Comparison of ENCODE assay signal across 9 mouse cellular contexts in the genomic region with DNA sequence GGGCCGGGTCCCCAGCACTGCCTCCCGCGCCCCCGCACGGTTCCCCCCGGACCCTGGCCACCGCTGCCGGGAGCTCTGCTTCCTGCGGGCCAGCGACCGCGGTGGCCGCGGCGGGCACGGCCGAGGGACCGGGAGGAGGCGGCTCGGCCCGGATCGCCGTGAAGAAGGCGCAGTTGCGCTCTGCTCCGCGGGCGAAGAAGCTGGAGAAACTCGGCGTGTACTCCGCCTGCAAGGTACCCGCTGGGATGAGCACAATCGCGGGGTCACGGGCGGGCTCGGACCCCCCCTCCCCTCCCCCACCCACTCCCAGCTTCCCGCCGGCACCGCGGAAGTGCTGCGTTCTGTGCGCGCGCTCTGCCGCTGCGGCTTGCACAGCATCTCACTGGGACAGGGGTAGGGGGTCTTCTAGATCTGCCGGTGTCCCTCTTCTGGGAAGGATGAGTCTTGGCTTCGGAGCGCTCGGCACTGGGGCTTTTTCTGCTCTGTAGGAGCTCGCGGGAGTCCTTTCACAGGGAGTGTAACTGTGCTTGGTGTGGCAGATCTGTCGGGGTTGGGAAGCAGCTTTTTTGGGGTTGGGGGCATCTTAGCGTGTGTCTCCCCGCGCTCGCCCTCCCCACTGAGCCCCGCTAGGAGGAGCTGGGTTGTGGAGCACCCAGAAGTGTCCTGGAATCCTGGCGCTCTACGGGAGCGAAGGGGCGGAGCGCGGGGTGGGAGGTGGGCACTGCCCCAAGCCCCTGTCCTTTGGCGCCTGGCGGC. TPM values are rescaled to one million over a fixed set of nuclear protein-coding genes. Genes with fewer than 3 reads are reported as not detected.
DNase-seq lines count a peak whose midpoint lies in the region; ATAC-seq and TF ChIP-seq lines count a peak whose summit lies in the region.
"Had no signal": no experiment of that assay in that cellular context is flagged by ENCODE, and none has a peak within 500 bp of the region (broad histone marks: within the 10 kb centered on the region; RNA-seq: fewer than 3 reads in every experiment).

No protein-coding gene starts in this region.

- H3K4me3 ChIP-seq in gastrocnemius, adult 2 months, result peak overlapping the region; percentile 98
- H3K4me3 ChIP-seq in intestine, embryonic 16.5 days (ENCODE audit: low read length), result peak overlapping the region; percentile 90
- H3K4me3 ChIP-seq in midbrain, postnatal 0 days (ENCODE audit: low read depth, low read length), result peak overlapping the region; percentile 74

- no peaks in the 10 kb centered on the region for H3K36me3 ChIP-seq in intestine, embryonic 16.5 days (ENCODE audit: control insufficient read depth, insufficient read depth, low read length)
- H3K36me3 ChIP-seq in midbrain, postnatal 0 days (ENCODE audit: insufficient read depth, low read length), result no peaks in the 10 kb centered on the region
- H3K36me3 ChIP-seq in splenic B cell, adult 2 months (ENCODE audit: control insufficient read depth, insufficient read depth, low read length, poor library complexity, severe bottlenecking), result no peaks in the 10 kb centered on the region

- ATAC-seq in intestine, embryonic 16.5 days, result peak; percentile 58
- ATAC-seq in midbrain, postnatal 0 days (ENCODE audit: low FRiP score), result peak; percentile 64

- peak; percentile 39 for TF ChIP-seq CTCF in gastrocnemius, adult 2 months (IDR thresholded peaks at IDR 0.05)
- TF ChIP-seq CTCF in midbrain, postnatal 0 days (IDR thresholded peaks at IDR 0.05), result peak; percentile 37

- no peaks in the 10 kb centered on the region for H3K27me3 ChIP-seq in intestine, embryonic 16.5 days (replicated peaks; ENCODE audit: control insufficient read depth, insufficient read depth, low read length)
- H3K27me3 ChIP-seq in midbrain, postnatal 0 days (ENCODE audit: insufficient read depth, low read length), result no peaks in the 10 kb centered on the region
- H3K27me3 ChIP-seq in splenic B cell, adult 2 months (ENCODE audit: control insufficient read depth, insufficient read depth, low read length, poor library complexity, severe bottlenecking), result no peaks in the 10 kb centered on the region

- peak overlapping the region; percentile 90 for H3K9ac ChIP-seq in intestine, embryonic 16.5 days (ENCODE audit: low read depth, low read length)
- peak overlapping the region; percentile 91 for H3K9ac ChIP-seq in midbrain, postnatal 0 days (replicated peaks; ENCODE audit: low read length, poor library complexity, severe bottlenecking)

- H3K27ac ChIP-seq in gastrocnemius, adult 2 months, result peak overlapping the region; percentile 97
- H3K27ac ChIP-seq in intestine, embryonic 16.5 days (ENCODE audit: low read length), result peak overlapping the region; percentile 95
- H3K27ac ChIP-seq in midbrain, postnatal 0 days (ENCODE audit: low read depth, low read length), result peak overlapping the region; percentile 93

- DNase-seq in gastrocnemius, adult 2 months, result peak; percentile 74
- DNase-seq in gastrocnemius, adult 18-20 months (ENCODE audit: low spot score), result no peak
- DNase-seq in cerebellum, postnatal 4 days (ENCODE audit: low spot score in 2 of 2), result peak; percentile 29 to 57
- peak; percentile 55 for DNase-seq in gastrocnemius, postnatal 25 days
- peak; percentile 67 for DNase-seq in liver
- DNase-seq in midbrain, postnatal 0 days (ENCODE audit: low spot score), result peak; percentile 45
- DNase-seq in splenic B cell, adult 2 months (ENCODE audit: low read depth, low spot score), result peak; percentile 45

- peaks cover 26% of the 10 kb centered on the region for H3K4me1 ChIP-seq in intestine, embryonic 16.5 days (ENCODE audit: control insufficient read depth, insufficient read depth, low read length)
- H3K4me1 ChIP-seq in midbrain, postnatal 0 days (ENCODE audit: insufficient read depth, low read length), result peaks cover 5% of the 10 kb centered on the region; the same call in 1 of the 2 replicates

- peak overlapping the region; percentile 83 for H3K4me2 ChIP-seq in intestine, embryonic 16.5 days (ENCODE audit: low read depth, low read length)
- H3K4me2 ChIP-seq in midbrain, postnatal 0 days (ENCODE audit: low read depth, low read length, poor library complexity, severe bottlenecking), result peak overlapping the region; percentile 86

- intact Hi-C loops in gastrocnemius, adult 2 months (cut with DNase I), result loop anchor here (2.0 to 5.0 kb wide), 4 partner anchors 15 to 120 kb away; a partner anchor contains a TSS

- 0% methylated on average over 65 of the region's 67 CpGs for WGBS in intestine, embryonic 16.5 days
- WGBS in midbrain, postnatal 0 days, result under 1% methylated on average over 62 of the region's 67 CpGs

- H3K9me3 ChIP-seq in intestine, embryonic 16.5 days (ENCODE audit: control insufficient read depth, low read length), result no peaks in the 10 kb centered on the region
- no peaks in the 10 kb centered on the region for H3K9me3 ChIP-seq in midbrain, postnatal 0 days (ENCODE audit: low read length)

RNA-seq across cellular contexts. Expression of a gene that starts 0.9 kb away (rescaled TPM):
- total RNA-seq in gastrocnemius, adult 2 months (2021), result 10 to 100 TPM; 65.7 to 70.4 TPM
- 10 to 100 TPM; 61.9 to 63.8 TPM for total RNA-seq in gastrocnemius, adult 18-20 months (2021)
- total RNA-seq in gastrocnemius, postnatal 25 days (2021), result 10 to 100 TPM; 53.0 to 66.7 TPM
- 3.9 and 4.1 TPM in 2 replicates for polyA plus RNA-seq in intestine, embryonic 16.5 days (2015; fragmentation: Nextera tagmentation; extraction: Ambion mirVana)
- 17.2 and 22.5 TPM in 2 replicates for total RNA-seq in midbrain, postnatal 0 days (2014; rRNA removed)
- polyA plus RNA-seq in midbrain, postnatal 0 days (2015; fragmentation: Nextera tagmentation; extraction: Ambion mirVana), result 2.4 and 3.6 TPM in 2 replicates

RNA-seq across cellular contexts. Expression of a gene that starts 28.3 kb away (rescaled TPM):
- total RNA-seq in gastrocnemius, adult 2 months (2021), result not detected
- total RNA-seq in gastrocnemius, adult 18-20 months (2021), result not detected
- total RNA-seq in gastrocnemius, postnatal 25 days (2021), result not detected
- 0.16 TPM in 2 replicates for polyA plus RNA-seq in intestine, embryonic 16.5 days (2015; fragmentation: Nextera tagmentation; extraction: Ambion mirVana)
- not detected in 2 replicates for total RNA-seq in midbrain, postnatal 0 days (2014; rRNA removed)
- 0.26 and 0.42 TPM in 2 replicates for polyA plus RNA-seq in midbrain, postnatal 0 days (2015; fragmentation: Nextera tagmentation; extraction: Ambion mirVana)
- total RNA-seq: neutrophil, adult 5-6 weeks had no signal
